Mouse (Mus musculus) cerebellum, adult 11 months (tissue): ENCODE data around the gene Smarcb1.
"Not testable (repeated sequence)": the region's sequence is repeated elsewhere in the genome, so short reads cannot be mapped to it uniquely, and the experiment has no call there.

Source experiments
- DNase-seq: peaks from one replicate; pipeline ENCODE4 v3.0.0; 2022

Gene Smarcb1

GRCm38 (mm10) chr10:75887504-75887903 is 33.9 kb downstream of the Smarcb1 start:
- not testable (repeated sequence) for DNase-seq

DNA sequence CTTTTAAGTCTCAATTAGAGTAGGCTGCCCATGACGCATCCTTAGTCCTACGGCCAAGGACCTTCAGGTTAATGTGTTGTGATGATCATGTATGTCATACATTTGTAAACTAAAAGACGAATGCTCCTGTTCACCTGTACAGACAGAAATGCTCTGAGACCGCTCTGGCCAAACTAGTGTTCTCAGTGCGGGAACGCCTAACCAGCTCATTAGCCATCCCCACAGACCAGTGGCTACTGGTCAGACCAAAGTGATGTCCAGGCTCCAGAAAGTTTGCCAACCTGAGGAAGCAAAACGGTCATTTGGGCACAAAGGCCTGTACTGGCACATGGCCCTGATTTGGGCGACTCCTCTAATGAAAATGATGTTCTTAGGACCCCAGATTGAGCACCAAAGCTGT is 36.7 kb downstream of the Smarcb1 start:
- no peak for DNase-seq

- peak; percentile 72 for DNase-seq
Observed at GRCm38 (mm10) chr10:75883232-75883552, 38.2 kb downstream of the Smarcb1 start.

DNA sequence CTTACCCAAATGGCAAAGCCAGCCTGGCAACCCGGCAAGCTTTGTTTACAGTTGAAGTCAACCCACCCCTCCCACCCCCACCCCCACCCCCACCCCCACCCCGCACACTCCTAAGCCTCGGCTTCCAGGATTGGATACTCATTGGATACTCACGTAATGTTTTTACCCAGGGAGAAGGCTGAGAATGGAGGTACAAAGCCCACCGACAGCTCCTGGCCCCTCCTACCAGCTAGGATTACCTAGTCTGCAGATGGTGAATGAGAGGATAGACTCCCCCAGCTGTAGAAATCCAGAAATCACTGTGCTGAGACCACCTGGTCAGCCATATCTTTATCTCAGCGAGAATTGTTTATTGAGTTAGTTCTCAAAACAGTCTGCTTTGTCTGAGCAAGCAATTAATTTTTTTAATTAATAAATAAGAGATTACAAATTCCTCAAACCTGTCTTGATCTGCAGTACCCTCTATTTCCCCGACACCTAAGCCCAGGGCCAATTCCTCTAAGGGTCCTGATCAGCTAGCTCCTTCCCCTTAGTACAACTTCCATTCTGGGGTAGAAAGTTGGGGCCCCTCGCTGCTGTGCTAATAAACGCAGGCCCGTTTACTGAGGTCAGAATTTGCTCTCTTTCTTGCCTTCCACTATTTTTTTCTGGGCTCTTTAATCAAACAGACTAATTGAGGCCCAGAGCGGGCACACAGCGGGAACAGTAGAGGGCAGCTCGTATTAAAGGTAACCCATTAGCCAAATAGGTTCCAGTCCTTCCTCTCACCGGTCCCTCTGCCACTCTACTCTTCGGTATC is 38.8 kb downstream of the Smarcb1 start:
- DNase-seq: no peak

- no peak for DNase-seq
Observed at GRCm38 (mm10) chr10:75881578-75882432, 39.6 kb downstream of the Smarcb1 start.

GRCm38 (mm10) chr10:75880771-75881577 is 40.4 kb downstream of the Smarcb1 start:
- no peak for DNase-seq

DNA sequence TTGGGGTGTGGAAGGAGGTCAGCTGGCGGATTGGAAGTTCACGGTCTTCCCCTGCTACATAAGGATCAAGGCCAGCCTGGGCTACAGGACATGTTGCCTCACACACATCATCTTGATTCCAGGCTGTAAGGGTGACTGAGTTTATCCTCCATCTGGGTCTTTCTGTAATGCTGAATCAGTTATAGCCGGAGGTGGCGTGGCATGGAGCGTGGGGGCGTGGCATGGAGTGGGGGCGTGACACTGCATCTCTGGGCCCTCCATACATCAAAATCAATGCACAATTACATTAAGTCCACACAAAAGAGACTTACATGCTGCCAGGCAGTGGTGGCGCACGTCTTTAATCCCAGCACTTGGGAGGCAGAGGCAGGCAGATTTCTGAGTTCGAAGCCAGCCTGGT is 41.1 kb downstream of the Smarcb1 start:
- DNase-seq: no peak

DNA sequence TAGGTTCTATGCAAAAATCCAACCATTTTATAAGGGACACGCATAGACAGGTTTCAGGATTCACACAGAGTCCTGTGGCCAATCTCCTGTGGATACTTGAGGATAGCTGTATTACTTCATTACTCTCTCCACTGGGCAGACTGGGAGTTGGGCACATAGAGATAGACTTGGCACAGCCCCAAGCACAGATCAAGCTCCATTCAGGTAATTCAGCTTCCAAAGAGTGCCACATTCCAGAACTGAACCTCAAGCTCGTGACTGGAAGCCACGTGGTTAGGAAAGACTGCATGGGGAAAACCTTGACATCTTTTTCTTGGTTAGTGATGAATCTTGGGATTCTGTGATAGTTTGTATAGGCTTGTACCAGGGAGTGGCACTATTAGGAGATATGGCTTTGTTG is 42.6 kb downstream of the Smarcb1 start:
- no peak for DNase-seq

- peak; percentile 54 for DNase-seq
Observed at GRCm38 (mm10) chr10:75873543-75874170, 47.8 kb downstream of the Smarcb1 start.

DNA sequence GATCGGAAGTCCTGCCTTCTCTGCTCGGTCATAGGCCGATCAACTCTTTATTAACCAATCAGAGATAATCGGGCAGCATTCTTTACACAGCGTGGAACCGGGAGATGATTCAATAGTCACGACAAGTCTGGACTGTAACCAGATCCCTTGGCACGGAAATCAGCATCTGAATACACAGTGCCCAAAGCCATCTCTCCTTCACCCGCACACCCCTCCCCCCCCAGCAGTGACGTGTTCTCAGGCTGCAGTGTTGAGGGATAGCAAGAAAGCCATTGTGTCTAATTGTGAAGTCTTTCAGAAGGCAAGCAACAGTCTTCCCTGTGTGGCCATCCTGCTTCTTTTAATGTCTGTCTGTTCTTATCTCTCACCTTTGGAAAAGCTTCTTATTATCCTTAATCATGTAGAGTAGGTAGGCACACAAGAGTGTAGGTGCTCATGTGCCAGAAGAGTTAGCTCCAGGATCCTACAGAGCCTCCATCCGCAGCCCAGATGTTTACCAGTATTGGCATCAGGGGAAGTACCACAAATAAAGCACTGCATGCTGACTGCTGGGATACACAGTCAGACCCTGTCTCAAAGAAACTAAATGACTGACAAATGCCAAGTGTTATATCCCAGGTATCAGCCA is 48.4 kb downstream of the Smarcb1 start:
- peak; percentile 91 for DNase-seq

- DNase-seq: no peak
Observed at GRCm38 (mm10) chr10:75872025-75872914, 49.1 kb downstream of the Smarcb1 start.

DNA sequence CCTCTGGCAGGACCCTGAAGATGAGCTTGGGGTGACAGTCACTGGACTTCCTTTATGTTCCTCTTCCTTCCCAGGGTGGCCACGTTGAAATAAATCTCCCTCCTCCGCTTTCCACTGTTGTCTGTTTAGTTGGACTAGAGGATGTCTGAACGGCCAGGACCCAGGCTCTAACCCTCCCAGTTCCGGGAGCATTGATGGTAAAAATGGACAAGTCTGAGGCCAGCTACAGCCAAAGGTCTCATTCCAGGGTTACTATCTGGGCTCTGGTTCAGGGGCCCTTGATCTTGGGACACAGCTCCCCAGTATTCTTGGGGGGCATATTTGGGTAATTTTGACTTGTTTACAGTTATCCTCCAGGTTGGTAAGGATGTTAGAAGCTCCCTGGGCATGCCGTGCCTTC is 59.8 kb downstream of the Smarcb1 start:
- DNase-seq: no peak

DNA sequence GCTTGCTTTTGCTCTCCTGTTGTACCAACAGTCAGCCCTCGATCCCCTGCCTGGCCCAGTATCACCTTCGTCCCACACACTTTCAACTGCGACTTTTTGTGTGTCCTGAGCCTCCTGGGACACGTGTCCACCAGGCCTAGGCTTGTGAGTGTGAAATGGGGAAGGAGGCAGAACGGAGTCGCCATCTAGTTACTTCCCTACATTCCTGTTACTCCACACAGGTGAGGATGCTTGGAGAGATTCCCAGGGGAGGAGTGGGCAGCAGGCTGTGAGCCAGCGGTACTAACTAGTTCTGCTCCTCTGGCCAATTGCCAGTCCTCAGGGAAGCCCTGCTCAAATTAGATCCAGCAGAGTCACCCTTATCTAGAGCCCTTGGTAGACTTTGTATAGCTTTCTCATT is 60.7 kb downstream of the Smarcb1 start:
- peak; percentile 36 for DNase-seq

DNA sequence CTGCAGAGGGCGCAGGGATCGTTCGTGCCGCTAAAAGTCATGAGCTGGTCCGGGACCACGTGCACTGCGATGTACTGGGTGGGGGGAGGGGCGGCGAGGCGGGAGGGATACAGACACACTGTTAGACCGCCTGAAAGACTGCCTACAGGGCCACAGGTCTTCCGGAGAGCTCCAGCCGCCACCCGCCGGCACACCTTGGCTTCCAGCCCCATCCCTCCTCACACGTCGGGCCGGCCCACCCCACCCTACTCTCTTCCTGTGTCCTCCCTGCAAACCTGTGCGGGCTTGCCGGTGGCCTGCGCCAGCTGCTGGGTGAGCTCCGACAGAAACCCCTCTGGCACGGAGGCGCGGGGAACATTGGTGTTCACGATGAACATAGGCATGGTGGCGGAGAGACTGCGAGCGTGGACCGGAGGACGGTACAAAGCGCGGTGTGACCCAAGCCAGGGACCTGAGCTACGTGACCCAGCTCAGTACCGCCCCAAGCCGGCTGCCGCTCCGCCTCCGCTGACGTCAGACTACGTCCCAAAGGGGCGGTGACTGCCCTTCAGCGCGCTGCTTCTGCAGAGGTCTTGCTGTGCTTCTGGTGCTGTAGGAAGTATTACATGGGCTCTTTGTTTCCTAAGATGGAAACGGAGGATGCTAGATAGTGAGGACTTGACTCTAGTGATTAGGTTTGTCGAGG is 61.5 kb downstream of the Smarcb1 start, which contains the start of gene Mif:
Gene Mif (minus strand): TSS at position 455 of the 685 bp plus-strand sequence.
- DNase-seq: peak; percentile 83

DNA sequence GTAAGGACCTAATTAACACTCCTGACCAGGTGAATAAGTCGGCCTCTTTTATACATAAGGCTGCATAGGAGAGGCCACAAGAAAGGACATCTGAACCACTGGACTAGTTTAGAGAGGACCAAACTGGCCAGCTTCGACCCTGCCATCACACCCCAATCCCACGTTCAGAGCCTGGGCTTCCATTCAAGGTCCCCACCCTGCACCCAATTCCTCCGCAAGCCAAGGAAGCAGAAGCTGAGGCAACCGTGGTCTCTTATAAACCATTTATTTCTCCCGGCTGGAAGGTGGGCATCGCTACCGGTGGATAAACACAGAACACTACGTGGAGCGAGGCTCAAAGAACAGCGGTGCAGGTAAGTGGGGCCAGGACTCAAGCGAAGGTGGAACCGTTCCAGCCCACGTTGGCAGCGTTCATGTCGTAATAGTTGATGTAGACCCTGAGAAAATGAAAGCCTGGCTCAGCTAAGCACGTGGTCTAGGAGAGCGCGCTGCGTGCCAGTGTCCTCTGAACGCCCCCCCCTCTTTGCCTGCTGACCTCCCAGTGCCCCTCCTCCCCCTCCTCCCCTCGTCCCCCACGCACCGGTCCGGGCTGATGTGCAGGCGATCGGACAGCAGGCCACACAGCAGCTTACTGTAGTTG is 62.2 kb downstream of the Smarcb1 start:
- DNase-seq: peak; percentile 44

DNA sequence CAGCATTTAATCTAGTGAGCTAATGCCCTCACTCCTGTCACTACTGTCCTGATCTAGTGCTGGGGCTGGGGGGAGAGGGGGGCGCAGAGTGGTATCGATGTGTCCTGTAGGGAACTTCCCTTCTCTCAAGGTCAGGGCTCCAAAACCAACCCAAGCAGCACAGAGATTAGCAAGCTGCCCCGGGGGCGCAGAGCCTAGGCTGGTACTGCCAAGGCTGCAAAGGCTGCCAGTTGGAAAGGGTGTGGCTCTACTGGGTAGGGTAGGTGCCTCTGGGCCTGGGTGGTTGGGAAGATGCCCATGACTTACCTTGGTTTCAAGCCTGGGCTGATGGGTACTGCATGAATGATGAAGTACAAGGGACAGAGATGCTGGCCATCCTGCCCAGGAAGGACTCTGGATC is 63.8 kb downstream of the Smarcb1 start:
- no peak for DNase-seq

- no peak for DNase-seq
Observed at GRCm38 (mm10) chr10:75856976-75857375, 64.4 kb downstream of the Smarcb1 start.

DNA sequence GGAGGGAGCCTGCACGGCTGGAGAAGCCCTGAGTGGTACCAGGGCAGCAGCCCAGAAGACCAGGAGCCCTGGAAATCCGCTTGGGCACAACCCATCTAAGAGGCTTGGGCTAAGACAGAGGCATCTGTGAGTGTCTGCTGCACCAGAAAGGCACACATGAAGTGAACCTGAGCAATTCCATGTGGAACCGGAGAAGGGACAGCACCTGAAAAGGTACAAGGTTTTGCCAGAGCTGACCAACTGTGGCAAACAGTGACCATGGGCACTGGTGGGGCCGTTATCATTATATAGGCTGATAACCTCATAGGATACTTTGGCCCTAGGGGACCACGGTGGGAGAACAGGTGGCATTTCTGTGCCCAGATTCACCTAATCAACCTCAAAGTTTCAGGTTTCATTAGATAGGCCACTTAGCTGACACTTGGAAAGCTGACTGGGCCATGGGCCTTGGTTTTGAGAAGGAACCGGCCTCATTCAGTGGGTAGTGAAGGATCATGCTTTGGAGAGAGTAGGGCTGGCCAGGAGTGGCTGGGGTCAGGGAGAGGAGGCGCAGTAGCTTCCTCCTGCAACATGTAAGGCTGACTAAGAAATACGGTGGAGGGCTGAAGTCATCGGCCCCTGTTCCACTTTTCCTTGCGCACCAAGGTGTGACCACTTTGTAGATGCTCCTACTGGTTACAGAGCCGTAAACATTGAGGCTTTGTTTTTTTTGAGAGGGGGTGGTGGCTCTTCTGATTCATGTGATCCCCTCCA is 65.1 kb downstream of the Smarcb1 start:
- DNase-seq: no peak

DNA sequence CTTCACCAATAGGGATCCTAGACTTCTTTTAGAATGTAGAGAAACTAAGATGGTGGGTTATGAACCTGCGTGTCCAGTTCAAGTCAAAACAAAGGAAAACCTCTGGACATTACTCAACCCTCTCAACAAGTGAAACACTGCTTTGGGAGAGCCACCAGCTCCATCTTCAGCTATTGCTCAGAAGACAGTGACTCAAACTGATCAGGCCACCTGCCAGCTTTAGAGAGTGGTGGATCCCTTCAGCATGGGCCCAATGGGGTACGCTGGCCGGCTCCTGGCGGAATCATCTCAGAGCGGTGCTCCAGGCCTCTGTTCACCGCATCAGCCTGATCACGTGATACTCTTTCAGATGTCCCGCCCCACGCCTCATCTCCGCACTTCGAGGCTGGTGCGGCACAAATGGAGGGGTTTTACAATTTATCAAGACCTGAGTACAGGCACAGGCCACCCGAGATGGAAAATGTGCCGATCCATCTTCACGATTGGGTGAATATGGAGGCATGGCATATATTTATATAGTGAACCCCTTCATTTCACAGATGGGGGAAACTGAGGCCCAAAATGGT is 65.9 kb downstream of the Smarcb1 start:
- DNase-seq: no peak
